Mouse (Mus musculus) olfactory bulb, adult 2 months (tissue): ENCODE data around the gene Nav2.

ENCODE experiments used
- CTCF ChIP-seq: fragments of 200-500 bp; IDR thresholded peaks from 2 replicates; pipeline ENCODE4 v1.5.1; 2012; ENCODE audit warnings: low read depth, mild to moderate bottlenecking, low read length, moderate library complexity; ENCODE audit not compliant: insufficient read depth
- POLR2A ChIP-seq: fragments of 200-500 bp; IDR thresholded peaks from 2 replicates; pipeline ENCODE4 v1.6.1; 2012; ENCODE audit warnings: mild to moderate bottlenecking, low read depth, low read length, moderate library complexity; ENCODE audit not compliant: insufficient read depth

DNA sequence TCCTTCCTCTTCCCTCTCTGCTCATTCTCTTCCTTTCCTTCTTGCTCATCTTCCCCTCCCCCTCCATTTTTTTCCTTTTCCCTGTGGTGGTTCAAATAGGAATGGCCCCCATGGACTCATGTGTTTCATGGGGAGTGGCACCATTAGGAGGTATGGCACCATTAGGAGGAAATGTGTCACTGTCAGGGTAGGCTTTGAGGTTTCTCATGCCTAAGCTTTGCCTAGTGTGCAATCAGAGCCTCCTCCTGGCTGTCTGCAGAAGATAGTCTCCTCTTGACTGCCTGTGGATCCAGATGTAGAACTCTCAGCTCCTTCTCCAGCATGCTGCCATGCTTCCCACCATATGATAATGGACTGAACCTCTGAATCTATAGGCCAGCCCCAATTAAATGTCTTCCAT lies 525.4 kb downstream of the Nav2 start:
- TF ChIP-seq CTCF (no peak), POLR2A (no peak)
